Mouse (Mus musculus) layer of hippocampus, postnatal 10 days (tissue): ENCODE measurements around the gene Mettl27. TPM values are rescaled to one million over a fixed set of nuclear protein-coding genes. Genes with fewer than 3 reads are reported as not detected.

Experiments
- DNase-seq, 2 experiments: peaks; one replicate each; pipeline ENCODE4 v3.0.0; 2021; ENCODE audit warnings: low spot score in 2 of 2
- long read RNA-seq: library from polyadenylated mRNA; stranded (forward); transcript quantifications from one replicate; pipeline ENCODE4 v2.0.0, GENCODE M21; 2023
- total RNA-seq, 2 experiments: library from RNA; stranded (reverse); gene quantifications; 2 replicates each; pipeline ENCODE4 v1.2.3; 2021

Gene Mettl27
- total RNA-seq = 10 to 100 TPM in 1 of 2 experiments, 1 to 10 TPM in 1; 9.3 to 10.8 TPM
- long read RNA-seq, partial matches to known transcripts = 4 of 9 reads
- long read RNA-seq, other reads (novel, unspliced or antisense) = 3 of 9 reads

DNA sequence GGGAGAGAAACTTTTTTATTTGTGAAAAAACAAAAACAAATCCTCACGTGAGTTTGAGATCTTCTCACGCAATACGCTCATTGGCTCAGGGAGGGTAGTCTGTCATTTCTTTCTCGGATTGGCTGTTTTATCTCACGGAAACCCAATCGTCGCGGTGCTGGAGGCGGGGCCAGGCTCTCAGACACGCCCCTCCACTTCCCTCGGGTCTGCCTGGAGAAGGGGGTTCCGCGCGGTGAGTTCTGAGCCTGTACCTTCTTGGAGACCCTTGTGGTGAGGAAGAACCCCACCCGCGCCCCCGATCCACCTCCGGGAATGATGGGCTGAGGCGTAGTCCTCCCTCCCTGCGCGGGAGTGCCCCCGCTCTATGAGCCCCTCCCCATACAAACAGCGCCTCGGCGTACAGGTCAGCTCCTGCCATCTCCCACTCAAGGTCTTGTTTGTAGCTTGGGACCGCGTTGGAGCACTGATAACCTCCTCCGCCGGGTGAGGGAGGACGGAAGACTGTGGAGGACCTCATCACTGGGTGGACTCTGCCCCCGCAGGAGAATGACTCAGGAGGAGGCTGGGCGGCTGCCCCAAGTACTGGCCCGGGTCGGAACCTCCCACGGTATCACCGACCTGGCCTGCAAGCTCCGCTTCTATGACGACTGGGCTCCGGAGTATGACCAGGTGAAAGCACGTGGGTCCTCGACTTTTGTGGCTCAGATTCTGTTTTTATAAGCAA lies at the start of gene Mettl27:
Gene Mettl27 (plus strand): TSS at position 190 of the 724 bp plus-strand sequence.
- DNase-seq = peak; percentile 82 to 87

DNA sequence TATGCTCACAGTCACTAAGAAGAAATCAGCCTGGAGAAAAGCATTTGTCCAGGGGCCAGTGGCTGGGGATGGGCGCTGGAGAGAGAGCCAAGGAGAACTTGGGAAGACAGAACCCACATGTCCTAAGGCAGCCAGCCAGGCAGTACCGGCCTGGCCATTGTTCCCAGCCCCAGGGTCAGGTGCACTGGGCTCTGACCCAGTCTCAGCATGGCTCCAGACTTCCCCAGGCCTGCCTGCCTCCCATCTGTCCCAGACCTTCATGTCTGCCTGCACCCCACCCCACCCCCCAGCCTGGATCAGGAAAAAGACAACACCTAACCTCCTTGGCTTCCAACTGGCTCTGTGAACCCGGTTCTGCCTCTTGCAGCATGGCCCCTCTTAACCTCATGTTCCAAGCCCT lies 49.1 kb upstream of the Mettl27 start:
- DNase-seq = no peak

DNA sequence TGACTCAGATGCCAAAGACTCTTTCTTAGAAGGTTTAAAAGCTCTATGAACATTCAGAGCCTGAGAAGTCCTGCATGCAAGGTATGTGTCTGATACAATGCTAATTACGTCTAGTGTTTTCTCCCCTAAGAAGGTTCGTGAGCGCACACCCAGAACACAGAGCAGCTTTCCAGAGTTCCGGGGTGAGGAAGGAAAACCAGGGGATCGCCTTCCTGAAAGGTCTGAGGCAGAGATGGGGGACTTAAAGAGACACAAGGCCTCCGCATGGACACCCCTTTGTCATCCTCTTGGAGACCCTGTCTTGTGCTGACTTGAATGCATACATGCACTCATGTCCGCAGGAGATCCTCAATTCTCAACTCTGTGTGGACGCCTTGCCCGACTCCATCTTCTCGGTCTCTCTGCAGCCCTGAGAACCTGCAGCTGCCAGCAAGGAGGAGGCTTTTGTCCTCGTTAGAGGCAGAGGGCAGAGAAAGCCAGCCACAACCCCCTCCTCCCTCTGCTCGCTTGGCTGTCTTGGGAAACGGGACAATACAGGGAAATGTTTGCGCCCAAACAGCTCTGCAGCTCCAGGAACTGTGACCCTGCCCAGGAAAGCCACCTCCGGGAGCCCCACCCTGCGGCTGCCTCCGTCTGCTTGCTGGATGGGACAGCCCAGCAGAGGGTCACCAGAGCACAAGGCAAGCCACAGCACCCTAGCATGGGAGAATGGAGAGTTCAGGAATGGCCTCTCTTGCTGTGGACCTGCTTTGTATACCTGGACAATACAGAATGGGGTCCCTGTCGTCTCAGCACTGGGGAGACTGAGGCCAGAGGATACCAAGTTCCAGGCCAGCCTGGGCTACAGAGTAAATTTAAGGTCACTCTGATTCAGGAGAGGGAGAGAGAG lies 44.5 kb upstream of the Mettl27 start:
- no peak for DNase-seq

DNA sequence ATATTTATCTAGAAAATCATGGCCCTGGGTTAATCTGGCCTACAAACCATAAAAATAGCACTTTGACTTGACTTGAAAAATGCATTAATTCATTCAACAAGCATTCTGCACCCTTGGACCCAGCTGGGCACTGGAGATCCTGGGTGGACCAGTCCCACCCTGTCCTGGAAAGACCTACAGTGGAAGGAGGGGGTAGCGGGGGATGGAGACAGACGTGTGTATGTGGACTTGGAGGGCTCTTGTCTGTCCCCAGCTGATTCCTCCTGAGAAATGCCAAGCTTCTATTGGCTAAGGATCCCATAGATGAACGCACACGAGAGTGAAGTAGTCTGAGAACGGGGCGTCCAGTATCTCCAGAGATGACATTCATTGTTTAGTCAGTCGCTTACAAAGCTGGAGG lies 43.7 kb upstream of the Mettl27 start:
- DNase-seq = no peak

DNA sequence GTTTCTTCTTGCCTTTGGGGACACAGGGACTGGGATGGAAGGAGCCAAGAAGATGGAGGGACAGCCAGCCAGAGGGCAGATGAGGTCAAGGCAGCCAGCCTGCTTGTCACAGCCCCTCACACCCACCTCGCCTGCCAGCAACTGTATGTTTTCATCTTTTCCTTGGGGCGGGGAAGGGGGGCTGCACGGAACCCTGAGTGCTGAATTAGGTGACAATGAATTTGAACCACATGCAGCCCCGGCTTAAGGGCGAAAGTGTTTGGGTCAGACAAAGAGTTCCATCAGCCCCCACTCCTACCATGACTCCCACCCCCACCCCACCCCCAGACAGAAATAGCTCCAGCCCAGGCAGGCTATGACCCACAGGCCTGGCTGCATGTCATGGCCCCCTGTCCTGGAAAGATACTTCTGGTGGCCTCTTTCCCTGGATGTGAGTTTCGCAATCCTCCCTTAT lies 41.5 kb upstream of the Mettl27 start:
- DNase-seq = no peak

DNA sequence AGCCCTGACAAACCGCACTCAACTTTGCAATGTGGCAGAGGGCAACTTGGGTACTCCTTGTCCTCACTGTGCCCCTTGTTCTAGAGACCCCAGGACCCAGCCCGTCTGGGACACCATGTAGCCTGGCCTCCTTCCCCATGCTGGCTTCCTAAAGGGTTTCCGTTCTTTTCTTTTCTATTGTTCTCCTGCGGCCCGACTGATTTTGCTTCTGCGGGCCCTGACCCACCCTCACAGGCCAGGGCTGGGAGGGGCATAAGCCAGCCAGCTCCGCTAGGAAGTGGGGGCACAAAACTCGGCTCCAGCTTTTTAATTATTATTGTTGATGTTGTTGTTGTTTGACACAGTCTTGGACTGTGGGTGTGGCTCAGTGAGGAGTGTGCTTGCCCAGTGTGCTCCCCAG lies 40.6 kb upstream of the Mettl27 start:
- no peak for DNase-seq

DNA sequence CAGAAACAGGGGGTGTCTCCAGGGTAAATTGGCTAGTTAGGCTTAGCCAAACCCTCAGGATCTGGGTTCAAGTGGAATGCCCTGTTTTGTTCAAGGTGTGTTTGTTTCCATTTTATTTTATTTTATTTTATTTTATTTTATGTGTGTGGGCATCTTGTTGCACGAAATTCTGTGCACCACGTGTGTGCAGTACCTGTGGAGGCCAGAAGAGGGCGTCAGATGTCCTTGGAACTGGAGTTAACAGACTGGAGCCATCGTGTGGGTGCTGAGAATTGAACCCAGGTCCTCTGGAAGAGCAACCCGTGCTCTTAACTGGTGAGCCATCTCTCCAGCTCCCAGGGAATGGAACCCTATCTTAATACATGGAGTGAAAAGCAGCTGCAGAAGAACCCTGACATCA lies 39.5 kb upstream of the Mettl27 start:
- DNase-seq = no peak

DNA sequence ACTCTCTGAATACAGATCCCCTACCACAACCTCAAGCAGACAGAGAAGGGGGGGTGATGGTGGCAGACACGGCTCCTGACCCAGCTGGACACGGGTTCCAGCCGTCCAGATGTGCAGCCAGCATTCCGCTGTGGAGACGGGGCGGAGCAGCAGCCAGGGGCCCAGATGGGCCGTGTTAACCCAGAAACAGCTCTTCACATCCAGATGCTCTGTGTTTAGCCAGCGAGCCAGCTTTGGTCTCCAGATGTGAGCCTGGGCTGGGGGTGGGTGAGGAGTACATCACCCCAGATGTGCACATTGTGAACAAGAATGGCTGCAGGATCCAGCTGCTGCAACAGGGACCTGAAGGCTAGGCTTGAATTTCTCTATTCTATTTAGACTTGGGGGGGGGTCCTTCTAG lies 36.9 kb upstream of the Mettl27 start:
- no peak for DNase-seq

DNA sequence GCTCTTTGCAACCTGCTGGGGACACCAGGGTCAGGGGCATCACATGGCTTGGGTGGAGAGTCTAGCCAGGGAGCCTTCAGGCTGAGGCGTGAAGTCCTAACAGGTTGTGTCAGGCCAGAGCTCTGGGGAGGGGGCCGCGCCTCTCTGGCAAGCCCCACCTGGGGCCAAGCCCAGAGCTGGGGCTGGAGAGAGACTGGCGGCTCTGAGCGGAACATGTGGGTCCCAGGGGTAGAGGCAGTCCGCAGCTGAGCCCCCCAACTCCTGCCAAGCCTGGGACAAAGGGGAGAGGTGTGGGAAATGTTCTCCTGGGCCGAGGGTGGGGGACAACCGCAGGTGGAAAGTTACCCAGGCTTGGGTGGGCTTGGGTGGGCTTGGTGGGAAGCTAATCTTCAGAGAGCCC lies 35.2 kb upstream of the Mettl27 start:
- DNase-seq = no peak

DNA sequence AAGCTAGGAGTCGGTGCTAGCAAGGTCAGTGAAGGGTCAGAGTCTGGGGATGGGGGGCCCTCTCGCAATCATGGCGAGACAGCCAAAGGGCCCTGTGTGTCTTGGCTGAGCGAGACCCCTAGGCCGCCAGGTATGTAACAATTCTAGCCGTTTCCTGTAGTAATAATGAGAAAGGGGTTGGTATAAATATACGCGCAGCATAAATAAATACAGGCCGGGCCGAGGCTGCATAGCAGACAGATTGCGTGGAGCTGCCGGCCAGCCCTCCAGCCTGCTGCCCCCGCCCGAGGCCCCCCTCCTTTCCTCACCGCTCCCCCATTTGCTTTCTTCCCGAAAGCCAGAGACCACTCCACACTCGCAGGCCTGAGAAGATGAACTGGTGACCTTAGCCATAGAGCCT lies 34.6 kb upstream of the Mettl27 start:
- no peak for DNase-seq

DNA sequence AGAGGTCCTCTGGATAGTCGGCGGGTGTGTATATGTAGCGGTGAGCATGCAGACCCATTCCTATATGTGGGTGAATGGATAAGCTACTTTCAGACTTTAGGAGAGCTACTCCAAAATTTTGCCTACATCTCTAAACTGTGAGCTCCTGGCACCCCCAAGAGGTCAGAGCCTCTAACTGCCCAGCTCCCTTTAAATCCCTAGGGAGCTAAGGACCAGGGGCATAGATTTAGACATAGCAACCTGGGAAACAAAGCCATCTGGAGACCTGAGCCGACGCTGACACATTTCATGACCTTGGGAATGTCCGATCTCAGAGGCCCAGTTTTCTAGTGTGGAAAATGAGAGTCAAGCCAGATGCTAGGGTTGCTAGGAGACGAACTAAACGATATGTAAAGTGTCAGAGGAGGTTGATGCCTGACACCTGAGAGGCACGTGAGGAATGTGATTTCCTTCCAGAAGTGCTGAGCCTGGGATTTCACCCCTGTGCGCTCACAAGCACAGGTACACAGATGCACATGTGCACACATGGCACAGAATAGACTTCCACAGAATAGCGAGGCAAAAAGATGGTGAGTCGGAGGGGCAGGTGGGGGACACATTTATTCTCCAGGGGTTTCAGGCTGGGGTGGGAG lies 31.0 kb upstream of the Mettl27 start:
- peak; percentile 62 to 68 for DNase-seq

DNA sequence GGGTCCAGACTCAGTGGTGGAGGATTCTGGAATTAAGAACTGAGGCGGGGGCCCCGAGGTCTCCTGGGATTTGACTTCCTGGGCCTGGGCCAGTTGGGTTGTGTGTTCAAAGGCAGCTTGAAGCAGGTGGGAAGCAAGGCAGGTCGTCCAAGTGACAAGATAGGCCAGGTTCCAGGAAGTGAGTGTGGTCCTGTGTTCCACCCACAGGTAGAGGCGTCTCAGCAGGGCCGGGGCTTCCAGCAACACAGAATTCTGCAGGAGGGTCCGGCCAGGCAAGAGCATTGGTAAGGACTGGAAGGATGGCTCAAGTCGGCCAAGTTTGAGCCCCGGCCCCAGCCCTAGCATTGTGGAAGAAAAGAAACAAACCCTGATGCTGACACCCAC lies 30.5 kb upstream of the Mettl27 start:
- no peak for DNase-seq

DNA sequence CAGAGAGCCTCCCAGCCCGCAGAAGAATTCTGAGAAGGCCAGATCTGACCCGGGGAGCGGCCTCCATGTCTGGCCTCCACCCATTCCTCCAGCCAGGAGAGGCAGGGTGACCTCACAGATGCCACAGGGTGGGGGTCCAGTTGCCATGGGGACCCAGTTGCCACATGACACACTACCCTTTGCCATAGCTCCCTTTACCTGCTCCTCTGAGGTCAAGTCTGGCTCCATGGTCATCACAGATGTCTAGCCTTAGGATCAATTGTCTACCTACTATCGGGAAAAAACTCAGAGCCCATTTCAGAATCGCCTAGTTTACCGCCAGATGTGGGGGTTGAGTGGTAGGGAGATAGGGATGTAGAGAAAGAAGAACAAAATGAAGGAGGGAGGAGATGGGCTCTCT lies 25.5 kb upstream of the Mettl27 start, which contains the start of gene Tmem270:
Gene Tmem270 (minus strand): TSS at position 101 of the 400 bp plus-strand sequence.
- no peak for DNase-seq

DNA sequence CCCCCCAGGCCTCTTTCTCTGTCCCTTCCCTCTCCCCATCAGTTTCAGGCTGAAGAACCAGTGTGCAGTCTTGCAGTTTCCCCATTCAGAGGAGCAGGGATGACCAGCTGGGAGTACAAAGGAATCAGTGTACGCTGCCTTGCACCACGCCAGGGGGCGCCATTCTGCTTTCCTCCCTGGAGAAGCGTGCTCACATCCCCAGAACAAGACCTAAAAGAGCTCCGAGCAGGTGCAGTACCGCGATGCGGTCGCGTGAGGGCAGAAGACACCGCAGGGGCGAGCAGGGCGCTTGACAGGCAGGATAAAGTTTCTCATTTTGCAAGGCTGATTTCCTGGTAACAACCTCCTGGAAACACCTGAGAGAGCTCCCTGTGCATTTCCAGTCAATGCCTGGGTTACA lies 25.0 kb upstream of the Mettl27 start:
- peak; percentile 100 for DNase-seq

DNA sequence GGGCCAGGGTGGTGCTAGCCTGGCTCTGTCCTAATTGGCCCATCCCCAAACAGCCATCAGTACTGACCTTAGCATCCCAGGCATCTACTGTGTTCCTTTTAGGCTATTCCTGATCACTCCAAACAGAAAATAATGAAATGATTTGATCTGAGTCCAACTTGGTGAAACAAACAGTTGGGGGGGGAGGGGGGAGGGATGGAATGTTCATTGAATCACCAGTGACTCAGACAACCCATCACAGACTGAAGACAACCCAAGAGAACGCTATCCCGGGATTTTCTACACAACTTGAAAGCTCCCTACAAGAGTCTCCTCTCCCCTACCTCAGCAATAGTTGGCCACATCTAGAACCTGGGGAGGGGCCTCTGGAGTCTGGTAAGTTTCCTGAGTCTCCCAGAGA lies 20.3 kb upstream of the Mettl27 start:
- DNase-seq = no peak

DNA sequence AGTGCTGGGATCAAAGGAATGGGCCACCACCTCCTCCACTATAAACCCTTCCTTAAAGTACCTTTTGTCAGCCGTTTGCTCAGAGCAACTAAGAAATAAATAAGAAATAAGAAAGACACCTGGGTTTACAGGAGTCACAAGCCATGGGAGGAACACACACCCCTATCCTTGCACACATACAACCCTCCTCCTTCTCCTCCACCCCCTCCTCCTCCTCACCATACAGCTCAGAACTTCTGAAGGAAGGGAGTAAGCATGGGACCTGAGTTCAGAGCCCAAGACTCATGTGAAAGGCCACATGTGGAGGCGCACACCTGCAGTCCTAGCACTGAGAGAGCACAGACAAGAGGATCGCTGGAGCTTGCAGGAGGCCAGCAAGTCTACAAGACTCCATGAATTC lies 18.8 kb upstream of the Mettl27 start:
- DNase-seq = no peak

DNA sequence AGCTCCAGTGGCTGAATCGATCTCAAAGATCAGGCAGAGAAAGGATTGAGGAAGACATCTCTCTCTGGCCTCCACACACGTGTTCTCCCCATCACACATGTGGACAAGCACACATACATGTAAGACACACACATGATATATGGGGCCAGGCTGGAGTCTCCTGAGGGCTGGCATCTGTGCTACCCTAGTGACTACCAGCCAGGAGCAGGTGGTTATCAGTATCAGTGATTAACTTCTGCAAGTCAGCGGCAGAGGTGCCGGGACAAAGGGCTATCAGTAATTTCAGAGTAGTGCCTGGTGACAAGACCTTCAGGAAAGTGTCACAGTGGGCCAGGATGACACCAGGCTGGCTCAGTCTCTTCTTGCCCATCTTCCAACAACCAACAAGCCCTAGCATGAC lies 18.4 kb upstream of the Mettl27 start:
- no peak for DNase-seq

DNA sequence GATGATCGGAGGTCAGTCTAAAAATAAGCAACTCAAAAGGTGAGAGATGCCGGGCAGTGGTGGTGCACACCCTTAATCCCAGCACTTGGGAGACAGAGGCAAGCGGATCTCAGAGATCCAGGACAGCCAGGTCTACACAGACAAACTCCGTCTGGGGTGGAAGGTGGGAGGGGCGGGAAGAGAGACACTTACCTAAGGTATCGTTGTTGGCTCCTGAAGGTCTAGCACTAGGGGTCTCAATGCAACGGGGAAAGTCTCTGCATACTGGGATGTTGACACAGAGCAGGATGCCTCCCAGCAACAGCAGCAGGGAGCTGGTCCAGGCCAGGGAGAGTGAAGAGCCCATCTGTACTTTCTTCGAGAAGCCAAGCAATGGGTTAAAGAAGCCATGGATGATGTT lies 17.7 kb upstream of the Mettl27 start:
- DNase-seq = no peak

DNA sequence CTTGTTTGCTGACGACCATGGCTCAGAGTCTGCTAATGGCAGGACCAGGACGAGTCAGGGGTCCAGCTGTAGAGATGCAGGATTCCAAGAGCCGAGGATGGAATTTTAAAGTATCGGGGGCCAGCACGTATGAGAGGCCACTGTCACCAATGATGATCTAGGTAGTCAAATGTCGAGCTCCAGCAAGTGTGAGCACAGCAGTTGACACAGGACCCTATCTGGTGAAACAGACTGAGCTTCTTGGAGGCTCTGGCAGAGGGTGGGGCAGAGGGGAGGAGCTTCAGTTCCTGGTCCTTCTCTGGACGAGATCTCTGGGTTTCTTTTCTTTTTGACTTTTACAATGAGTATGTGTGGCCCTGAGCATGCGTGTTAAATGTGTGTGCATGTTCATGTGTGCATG lies 16.9 kb upstream of the Mettl27 start, which contains the start of gene Cldn13:
Gene Cldn13 (minus strand): TSS at position 216 of the 400 bp plus-strand sequence.
- no peak for DNase-seq

DNA sequence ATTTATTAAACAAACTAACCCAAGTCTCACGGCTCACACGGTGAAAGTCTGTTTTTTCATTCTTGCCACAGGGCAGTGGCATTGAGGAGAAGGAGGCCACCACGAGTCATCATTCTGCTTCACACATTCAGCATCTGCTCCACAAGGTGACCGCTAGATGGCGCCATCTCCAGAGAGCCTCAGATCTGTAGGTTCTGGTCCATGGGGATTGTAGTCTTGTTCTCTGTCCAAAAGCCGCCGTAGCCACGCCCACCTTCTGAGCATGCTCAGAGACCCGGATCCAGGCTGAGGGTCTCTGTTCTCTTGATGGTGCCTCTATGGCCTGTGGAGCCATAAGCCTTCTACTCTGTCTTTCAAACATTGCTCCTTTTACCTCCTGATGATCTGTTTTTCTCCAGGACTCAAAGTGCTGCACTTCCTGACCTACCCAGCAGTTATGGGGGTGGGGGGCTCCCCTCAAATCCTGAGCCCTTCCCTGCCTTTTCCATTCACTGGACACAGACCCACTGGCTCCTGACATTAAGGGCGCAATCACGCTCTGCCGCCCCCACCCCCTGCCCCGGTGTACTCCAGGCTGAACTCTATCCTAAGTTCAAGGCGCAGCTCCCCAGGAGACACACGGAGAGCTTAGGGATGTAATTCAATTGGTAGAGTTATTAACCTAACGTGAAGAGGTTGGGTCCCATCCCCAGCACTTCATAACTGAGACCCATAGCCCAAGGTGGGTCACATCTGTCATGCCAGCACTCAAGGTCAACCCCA lies 13.9 kb upstream of the Mettl27 start:
- peak; percentile 63 to 65 for DNase-seq

DNA sequence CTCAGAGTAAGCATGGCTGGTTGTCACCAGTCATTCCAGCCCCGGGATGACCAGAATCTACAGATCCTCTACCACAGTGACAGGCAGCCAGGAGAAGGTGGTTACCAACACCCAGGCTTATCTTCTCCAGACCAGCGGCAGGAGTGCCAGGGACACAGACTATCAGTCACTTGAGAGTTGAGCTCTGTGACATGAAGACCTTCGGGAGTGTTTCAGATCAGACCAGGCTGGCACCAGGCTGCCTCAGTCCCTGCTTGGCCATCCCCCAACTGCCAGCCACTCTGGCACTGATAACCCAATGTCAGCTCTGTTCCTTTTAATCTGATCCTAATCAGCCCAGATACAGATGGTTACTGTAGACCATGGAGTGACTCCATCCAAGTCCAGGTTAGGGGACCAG lies 13.1 kb upstream of the Mettl27 start:
- no peak for DNase-seq
